Mouse (Mus musculus): ENCODE measurements at regions not wholly inside any gene's neighbourhood (a gene's known extent, or its start where the extent isn't known, plus 50 kb on each side); places are given as distances from the start of the nearest gene placed in this dataset.

- no peak overlapping the region for H3K9ac ChIP-seq (ENCODE audit: low read depth, low read length)
- no peak overlapping the region for H3K4me2 ChIP-seq (replicated peaks; ENCODE audit: low read depth, low read length)
- H3K27ac ChIP-seq (ENCODE audit: low read depth, low read length) = no peak overlapping the region
- no peaks in the 10 kb centered on the region for H3K36me3 ChIP-seq (ENCODE audit: control insufficient read depth, insufficient read depth, low read length)
- no peak for ATAC-seq (ENCODE audit: low FRiP score, low TSS enrichment)
- 100% methylated on average over 2 of the region's 2 CpGs for WGBS
- H3K4me1 ChIP-seq (ENCODE audit: control insufficient read depth, insufficient read depth, low read length) = no peaks in the 10 kb centered on the region
- no peaks in the 10 kb centered on the region for H3K27me3 ChIP-seq (ENCODE audit: control insufficient read depth, insufficient read depth, low read length)
- H3K9me3 ChIP-seq (ENCODE audit: control insufficient read depth, low read length) = no peaks in the 10 kb centered on the region
- no peak overlapping the region for H3K4me3 ChIP-seq (ENCODE audit: low read length)
Measured at GRCm38 (mm10) chr5:17280951-17281350, 92.0 kb upstream of the Speer4f2 start.

- H3K9me3 ChIP-seq (ENCODE audit: control insufficient read depth, low read length) = no peaks in the 10 kb centered on the region
- 0 out of 2 replicates have a peak, but pooled peaks cover 3% of the 10 kb centered on the region for H3K4me1 ChIP-seq (ENCODE audit: control insufficient read depth, insufficient read depth, low read length)
- no peak overlapping the region for H3K9ac ChIP-seq (ENCODE audit: low read depth, low read length)
- 60% methylated on average over 1 of the region's 1 CpGs for WGBS
- H3K27ac ChIP-seq (ENCODE audit: low read depth, low read length) = no peak overlapping the region
- H3K4me2 ChIP-seq (replicated peaks; ENCODE audit: low read depth, low read length) = no peak overlapping the region
- no peaks in the 10 kb centered on the region for H3K27me3 ChIP-seq (ENCODE audit: control insufficient read depth, insufficient read depth, low read length)
- H3K36me3 ChIP-seq (ENCODE audit: control insufficient read depth, insufficient read depth, low read length) = no peaks in the 10 kb centered on the region
- ATAC-seq (ENCODE audit: low FRiP score, low TSS enrichment) = no peak
- H3K4me3 ChIP-seq (ENCODE audit: low read length) = no peak overlapping the region
Measured at GRCm38 (mm10) chr5:17289028-17289427, 84.0 kb upstream of the Speer4f2 start.

GRCm38 (mm10) chr5:17292559-17292958, 80.4 kb upstream of the Speer4f2 start:
- Histone ChIP-seq H3K4me2 (replicated peaks; ENCODE audit: low read depth, low read length) (no peak overlapping the region), H3K9ac (ENCODE audit: low read depth, low read length) (no peak overlapping the region), H3K36me3 (ENCODE audit: control insufficient read depth, insufficient read depth, low read length) (no peaks in the 10 kb centered on the region), H3K9me3 (ENCODE audit: control insufficient read depth, low read length) (no peaks in the 10 kb centered on the region), H3K27ac (ENCODE audit: low read depth, low read length) (no peak overlapping the region), H3K4me3 (ENCODE audit: low read length) (no peak overlapping the region), H3K4me1 (ENCODE audit: control insufficient read depth, insufficient read depth, low read length) (0 out of 2 replicates have a peak, but pooled peaks cover 3% of the 10 kb centered on the region), H3K27me3 (ENCODE audit: control insufficient read depth, insufficient read depth, low read length) (no peaks in the 10 kb centered on the region)
- peak; percentile 66; the same call in 1 of the 2 replicates for ATAC-seq (ENCODE audit: low FRiP score, low TSS enrichment)
- 26% methylated on average over 2 of the region's 2 CpGs for WGBS

GRCm38 (mm10) chr5:17296571-17297035, 76.4 kb upstream of the Speer4f2 start:
- ATAC-seq (ENCODE audit: low FRiP score, low TSS enrichment) = peak; percentile 90
- H3K9ac ChIP-seq (ENCODE audit: low read depth, low read length) = no peak overlapping the region
- no peak overlapping the region for H3K4me3 ChIP-seq (ENCODE audit: low read length)
- H3K4me2 ChIP-seq (replicated peaks; ENCODE audit: low read depth, low read length) = no peak overlapping the region
- H3K27me3 ChIP-seq (ENCODE audit: control insufficient read depth, insufficient read depth, low read length) = no peaks in the 10 kb centered on the region
- WGBS = 57% methylated on average over 4 of the region's 4 CpGs
- no peaks in the 10 kb centered on the region for H3K9me3 ChIP-seq (ENCODE audit: control insufficient read depth, low read length)
- H3K4me1 ChIP-seq (ENCODE audit: control insufficient read depth, insufficient read depth, low read length) = 0 out of 2 replicates have a peak, but pooled peaks cover 3% of the 10 kb centered on the region
- peak overlapping the region; percentile 65; the same call in 1 of the 2 replicates for H3K27ac ChIP-seq (ENCODE audit: low read depth, low read length)
- no peaks in the 10 kb centered on the region for H3K36me3 ChIP-seq (ENCODE audit: control insufficient read depth, insufficient read depth, low read length)

GRCm38 (mm10) chr5:17299846-17300245, 73.1 kb upstream of the Speer4f2 start:
- Histone ChIP-seq H3K9me3 (ENCODE audit: control insufficient read depth, low read length) (no peaks in the 10 kb centered on the region), H3K4me3 (ENCODE audit: low read length) (no peak overlapping the region), H3K27me3 (ENCODE audit: control insufficient read depth, insufficient read depth, low read length) (no peaks in the 10 kb centered on the region), H3K9ac (ENCODE audit: low read depth, low read length) (no peak overlapping the region), H3K36me3 (ENCODE audit: control insufficient read depth, insufficient read depth, low read length) (no peaks in the 10 kb centered on the region), H3K4me1 (ENCODE audit: control insufficient read depth, insufficient read depth, low read length) (no peaks in the 10 kb centered on the region), H3K4me2 (replicated peaks; ENCODE audit: low read depth, low read length) (no peak overlapping the region), H3K27ac (ENCODE audit: low read depth, low read length) (no peak overlapping the region)
- no peak for ATAC-seq (ENCODE audit: low FRiP score, low TSS enrichment)

- H3K4me1 ChIP-seq (ENCODE audit: control insufficient read depth, insufficient read depth, low read length) = no peaks in the 10 kb centered on the region
- no peak overlapping the region for H3K4me3 ChIP-seq (ENCODE audit: low read length)
- H3K9ac ChIP-seq (ENCODE audit: low read depth, low read length) = no peak overlapping the region
- no peak for ATAC-seq (ENCODE audit: low FRiP score, low TSS enrichment)
- H3K9me3 ChIP-seq (ENCODE audit: control insufficient read depth, low read length) = no peaks in the 10 kb centered on the region
- no peaks in the 10 kb centered on the region for H3K36me3 ChIP-seq (ENCODE audit: control insufficient read depth, insufficient read depth, low read length)
- no peaks in the 10 kb centered on the region for H3K27me3 ChIP-seq (ENCODE audit: control insufficient read depth, insufficient read depth, low read length)
- H3K4me2 ChIP-seq (replicated peaks; ENCODE audit: low read depth, low read length) = no peak overlapping the region
- H3K27ac ChIP-seq (ENCODE audit: low read depth, low read length) = no peak overlapping the region
Measured at GRCm38 (mm10) chr5:17321501-17321900, 51.5 kb upstream of the Speer4f2 start.
